Mouse (Mus musculus): ENCODE data around the gene Zfp866. TPM values are rescaled to one million over a fixed set of nuclear protein-coding genes. Genes with fewer than 3 reads are reported as not detected.

Zfp866 gene
- polyA plus RNA-seq, 1 experiment from 2014 or later = 26.0 TPM

DNA sequence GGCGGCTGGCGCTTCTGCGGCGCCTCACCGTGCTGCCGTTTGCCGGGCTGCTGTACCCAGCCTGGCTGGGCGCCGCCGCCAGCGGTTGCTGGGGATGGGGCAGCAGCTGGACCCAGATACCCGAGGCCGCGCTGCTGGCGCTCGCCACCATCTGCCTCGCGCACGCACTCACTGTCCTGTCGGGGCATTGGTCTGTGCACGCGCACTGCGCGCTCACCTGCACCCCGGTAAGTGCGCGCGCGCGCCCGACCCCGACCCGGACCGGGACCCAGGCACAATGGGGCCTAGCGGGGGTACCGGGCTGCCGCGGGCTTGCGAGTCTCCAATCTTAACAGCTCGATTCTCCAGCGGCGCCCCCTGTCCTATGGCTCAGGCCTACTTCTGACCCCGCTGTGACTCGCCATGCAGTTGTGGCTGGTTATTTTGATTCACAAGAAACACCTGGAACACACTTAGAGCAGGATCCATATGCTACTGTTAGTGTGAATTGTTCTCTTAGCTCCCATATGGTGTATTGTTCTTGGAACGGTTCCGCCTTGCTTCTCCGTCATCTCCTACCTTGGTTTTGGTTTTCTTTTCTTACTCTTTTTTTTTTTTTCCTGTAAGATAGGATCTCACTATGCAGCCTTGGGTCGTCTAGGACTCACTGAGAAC, 564 bp upstream of the Zfp866 start:
- under 1% methylated on average over 38 of the region's 48 CpGs for whole genome bisulfite sequencing
- Histone ChIP-seq H3K36me3 (ENCODE audit: control insufficient read depth, insufficient read depth, low read length) (peaks cover 35% of the 10 kb centered on the region), H3K9me3 (ENCODE audit: control insufficient read depth, low read length) (no peaks in the 10 kb centered on the region), H3K4me1 (ENCODE audit: control insufficient read depth, insufficient read depth, low read length) (peaks cover 17% of the 10 kb centered on the region), H3K27ac (replicated peaks; ENCODE audit: low read depth, low read length) (peak overlapping the region; percentile 89), H3K4me2 (ENCODE audit: low read depth, low read length) (peak overlapping the region; percentile 76), H3K4me3 (ENCODE audit: low read depth, low read length) (peak overlapping the region; percentile 100), H3K9ac (ENCODE audit: low read depth, low read length) (peak overlapping the region; percentile 94), H3K27me3 (replicated peaks; ENCODE audit: control insufficient read depth, insufficient read depth, low read length) (no peaks in the 10 kb centered on the region)
- DNase-seq (ENCODE audit: low spot score) (peak; percentile 23), ATAC-seq (ENCODE audit: low read depth) (peak; percentile 55)

DNA sequence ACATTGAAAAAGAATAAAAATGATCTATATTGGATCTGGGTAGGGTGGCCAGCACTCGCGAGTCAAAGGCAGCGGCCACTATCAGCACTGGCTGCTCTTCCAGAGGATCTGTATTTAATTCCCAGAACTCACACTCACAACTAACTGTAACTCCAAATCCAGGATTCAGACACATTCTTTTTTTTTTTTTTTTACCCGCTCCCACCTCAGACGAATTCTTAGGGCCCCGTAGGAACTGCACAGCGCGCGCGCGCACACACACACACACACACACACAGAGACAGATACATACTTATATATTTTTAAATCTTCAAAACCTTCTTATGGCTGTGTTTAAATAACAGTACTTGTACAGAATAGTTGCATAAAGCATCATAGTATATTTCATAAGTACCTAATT, 614 bp downstream of the Zfp866 start:
- Histone ChIP-seq H3K9ac (ENCODE audit: low read depth, low read length) (peak overlapping the region; percentile 94), H3K27ac (replicated peaks; ENCODE audit: low read depth, low read length) (peak overlapping the region; percentile 89), H3K36me3 (ENCODE audit: control insufficient read depth, insufficient read depth, low read length) (peaks cover 23% of the 10 kb centered on the region), H3K4me2 (ENCODE audit: low read depth, low read length) (peak overlapping the region; percentile 76), H3K27me3 (replicated peaks; ENCODE audit: control insufficient read depth, insufficient read depth, low read length) (no peaks in the 10 kb centered on the region), H3K4me3 (ENCODE audit: low read depth, low read length) (peak overlapping the region; percentile 100), H3K9me3 (ENCODE audit: control insufficient read depth, low read length) (no peaks in the 10 kb centered on the region), H3K4me1 (ENCODE audit: control insufficient read depth, insufficient read depth, low read length) (peaks cover 17% of the 10 kb centered on the region)
- 0 out of 2 replicates have a peak, but pooled peaks have one; percentile 2 for ATAC-seq (ENCODE audit: low read depth)
- 20% methylated on average over 11 of the region's 11 CpGs for WGBS
- DNase-seq (ENCODE audit: low spot score) = no peak

DNA sequence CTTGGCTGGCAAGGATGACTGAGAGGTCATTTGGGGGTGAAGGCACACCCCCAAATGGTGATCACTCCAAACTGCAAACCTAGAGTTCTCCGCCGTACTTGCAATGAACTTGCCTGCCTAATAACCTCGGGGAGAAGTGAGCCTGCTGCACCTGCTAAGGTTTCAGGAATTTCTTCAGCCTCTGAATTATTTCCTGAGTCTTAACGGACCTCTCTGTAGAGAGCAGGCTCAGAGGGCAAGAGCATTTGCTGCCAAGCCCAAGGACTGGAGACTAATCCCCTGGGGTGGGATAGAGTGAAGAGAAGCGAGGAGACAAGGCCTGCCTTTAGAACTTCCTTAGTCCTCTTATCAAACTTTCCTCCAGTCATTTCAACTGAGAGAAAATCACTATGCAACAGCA, 1.2 kb downstream of the Zfp866 start:
- no peak overlapping the region for H3K9ac ChIP-seq (ENCODE audit: low read depth, low read length)
- peaks cover 16% of the 10 kb centered on the region for H3K36me3 ChIP-seq (ENCODE audit: control insufficient read depth, insufficient read depth, low read length)
- ATAC-seq (ENCODE audit: low read depth) (no peak), DNase-seq (ENCODE audit: low spot score) (no peak)
- WGBS = 63% methylated on average over 5 of the region's 5 CpGs
- H3K27me3 ChIP-seq (replicated peaks; ENCODE audit: control insufficient read depth, insufficient read depth, low read length) = no peaks in the 10 kb centered on the region
- peaks cover 17% of the 10 kb centered on the region for H3K4me1 ChIP-seq (ENCODE audit: control insufficient read depth, insufficient read depth, low read length)
- H3K27ac ChIP-seq (replicated peaks; ENCODE audit: low read depth, low read length) = no peak overlapping the region
- peak overlapping the region; percentile 76; the same call in 1 of the 2 replicates for H3K4me2 ChIP-seq (ENCODE audit: low read depth, low read length)
- no peaks in the 10 kb centered on the region for H3K9me3 ChIP-seq (ENCODE audit: control insufficient read depth, low read length)
- peak overlapping the region; percentile 100; the same call in 1 of the 2 replicates for H3K4me3 ChIP-seq (ENCODE audit: low read depth, low read length)

DNA sequence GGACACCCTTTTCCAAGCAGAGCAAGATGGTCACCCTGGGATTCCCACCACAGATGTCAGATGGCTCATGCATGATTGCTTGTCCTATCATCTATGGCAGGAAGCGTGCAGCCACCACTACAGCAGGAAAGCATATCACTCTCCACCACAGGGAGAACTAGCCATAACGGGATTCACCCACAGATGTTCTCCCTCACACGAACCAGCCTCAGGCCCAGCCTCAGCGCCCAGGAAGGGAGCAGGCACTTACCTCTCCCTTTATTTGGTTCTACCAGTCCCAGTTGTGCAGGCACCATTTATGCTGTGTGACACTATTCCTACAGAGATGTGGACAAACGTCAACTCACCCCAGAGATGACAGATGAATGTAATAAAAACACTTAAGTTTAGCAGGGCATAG, 1.9 kb downstream of the Zfp866 start:
- Histone ChIP-seq H3K4me1 (ENCODE audit: control insufficient read depth, insufficient read depth, low read length) (peaks cover 17% of the 10 kb centered on the region), H3K4me3 (ENCODE audit: low read depth, low read length) (no peak overlapping the region), H3K27ac (replicated peaks; ENCODE audit: low read depth, low read length) (no peak overlapping the region), H3K9me3 (ENCODE audit: control insufficient read depth, low read length) (no peaks in the 10 kb centered on the region), H3K27me3 (replicated peaks; ENCODE audit: control insufficient read depth, insufficient read depth, low read length) (no peaks in the 10 kb centered on the region), H3K4me2 (ENCODE audit: low read depth, low read length) (no peak overlapping the region), H3K36me3 (ENCODE audit: control insufficient read depth, insufficient read depth, low read length) (peaks cover 10% of the 10 kb centered on the region), H3K9ac (ENCODE audit: low read depth, low read length) (no peak overlapping the region)
- WGBS = 83% methylated on average over 5 of the region's 5 CpGs
- no peak for ATAC-seq (ENCODE audit: low read depth)
- no peak for DNase-seq (ENCODE audit: low spot score)

DNA sequence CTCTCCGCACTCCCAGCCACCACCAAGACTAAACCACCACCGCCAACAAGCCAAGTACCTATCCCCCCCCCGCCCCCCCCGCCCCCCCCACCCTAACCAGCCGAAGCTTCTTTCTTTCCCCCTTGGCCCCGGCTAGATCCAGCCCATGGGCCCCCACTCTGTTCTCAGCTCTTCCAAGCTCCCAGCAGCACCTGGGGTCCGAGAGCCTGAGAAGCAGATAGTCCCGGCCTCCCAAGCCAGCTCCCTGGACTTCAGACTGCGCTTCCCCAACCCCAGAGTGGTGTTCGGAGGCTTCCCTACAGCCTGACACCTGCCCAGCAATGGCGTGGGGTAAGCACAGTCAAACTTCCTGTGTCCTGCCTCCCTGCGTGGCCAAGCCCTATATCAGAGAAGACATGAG, 13.9 kb downstream of the Zfp866 start:
- no peak overlapping the region for H3K4me2 ChIP-seq (ENCODE audit: low read depth, low read length)
- no peak overlapping the region for H3K4me3 ChIP-seq (ENCODE audit: low read depth, low read length)
- no peak overlapping the region for H3K9ac ChIP-seq (ENCODE audit: low read depth, low read length)
- WGBS = 63% methylated on average over 9 of the region's 12 CpGs
- no peaks in the 10 kb centered on the region for H3K9me3 ChIP-seq (ENCODE audit: control insufficient read depth, low read length)
- no peak for DNase-seq (ENCODE audit: low spot score)
- H3K36me3 ChIP-seq (ENCODE audit: control insufficient read depth, insufficient read depth, low read length) = no peaks in the 10 kb centered on the region
- no peak for ATAC-seq (ENCODE audit: low read depth)
- H3K27me3 ChIP-seq (replicated peaks; ENCODE audit: control insufficient read depth, insufficient read depth, low read length) = no peaks in the 10 kb centered on the region
- peaks cover 10% of the 10 kb centered on the region for H3K4me1 ChIP-seq (ENCODE audit: control insufficient read depth, insufficient read depth, low read length)
- no peak overlapping the region for H3K27ac ChIP-seq (replicated peaks; ENCODE audit: low read depth, low read length)

DNA sequence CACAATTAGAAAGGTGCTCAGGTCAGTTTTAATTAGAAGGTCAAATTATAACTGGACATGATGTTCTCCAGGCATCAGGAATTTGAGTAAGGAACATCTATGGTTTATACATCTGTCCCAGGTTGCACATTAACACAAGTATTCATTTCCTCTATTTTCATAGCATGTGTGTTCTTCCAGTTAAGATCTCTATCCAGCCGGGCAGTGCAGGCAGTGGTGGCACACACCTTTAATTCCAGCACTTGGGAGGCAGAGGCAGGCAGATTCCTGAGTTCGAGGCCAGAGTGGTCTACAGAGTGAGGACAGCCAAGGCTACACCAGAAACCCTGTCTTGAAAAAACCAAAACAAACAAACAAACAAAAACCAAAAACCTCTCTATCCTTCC, 15.8 kb downstream of the Zfp866 start:
- H3K9me3 ChIP-seq (ENCODE audit: control insufficient read depth, low read length) = no peaks in the 10 kb centered on the region
- peak overlapping the region; percentile 36 for H3K4me2 ChIP-seq (ENCODE audit: low read depth, low read length)
- no peaks in the 10 kb centered on the region for H3K27me3 ChIP-seq (replicated peaks; ENCODE audit: control insufficient read depth, insufficient read depth, low read length)
- peak overlapping the region; percentile 73 for H3K4me3 ChIP-seq (ENCODE audit: low read depth, low read length)
- 54% methylated on average over 2 of the region's 2 CpGs for WGBS
- DNase-seq (ENCODE audit: low spot score) (no peak), ATAC-seq (ENCODE audit: low read depth) (no peak)
- peaks cover 15% of the 10 kb centered on the region for H3K4me1 ChIP-seq (ENCODE audit: control insufficient read depth, insufficient read depth, low read length)
- no peaks in the 10 kb centered on the region; the same call in 1 of the 2 replicates for H3K36me3 ChIP-seq (ENCODE audit: control insufficient read depth, insufficient read depth, low read length)
- H3K9ac ChIP-seq (ENCODE audit: low read depth, low read length) = no peak overlapping the region
- no peak overlapping the region for H3K27ac ChIP-seq (replicated peaks; ENCODE audit: low read depth, low read length)

DNA sequence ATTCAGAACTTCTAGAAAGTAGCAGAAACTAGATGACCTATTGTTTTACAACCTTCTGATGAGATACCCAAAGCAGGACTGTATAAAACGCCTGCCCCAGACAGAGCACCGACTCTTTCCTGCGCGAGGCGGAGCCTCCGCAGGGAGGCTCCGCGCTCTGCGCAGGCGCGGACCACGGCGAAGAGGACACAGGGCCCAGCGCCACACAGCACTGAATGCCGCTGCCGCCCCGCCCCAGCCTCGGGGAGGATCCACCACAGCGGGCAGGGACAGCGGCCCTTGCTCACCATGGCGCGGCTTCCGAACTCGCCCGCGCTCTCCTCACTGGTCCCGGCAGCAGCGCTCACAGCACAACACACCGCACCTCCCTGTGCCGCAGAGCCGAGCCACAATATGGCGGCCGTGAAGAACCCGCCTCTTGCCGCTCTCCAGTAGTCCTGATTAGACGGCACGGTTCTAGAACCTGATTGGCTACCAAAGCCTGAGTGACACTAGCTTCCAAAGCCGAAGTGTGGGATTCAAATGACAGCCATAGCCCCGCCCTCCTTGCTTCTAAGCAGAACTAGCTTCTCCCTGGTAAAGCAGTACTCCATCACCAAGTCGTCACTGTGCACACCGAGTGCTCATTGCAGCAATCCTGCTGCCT, 16.4 kb downstream of the Zfp866 start, which contains the start of gene Gm20422:
Gene Gm20422, minus strand, starts transcription at position 384 of the 646 bp plus-strand sequence.
- DNase-seq (ENCODE audit: low spot score) (peak; percentile 100), ATAC-seq (ENCODE audit: low read depth) (peak; percentile 99)
- Histone ChIP-seq H3K9me3 (ENCODE audit: control insufficient read depth, low read length) (no peaks in the 10 kb centered on the region), H3K4me1 (ENCODE audit: control insufficient read depth, insufficient read depth, low read length) (peaks cover 15% of the 10 kb centered on the region), H3K9ac (ENCODE audit: low read depth, low read length) (peak within 1 kb of the TSS; percentile 94), H3K27me3 (replicated peaks; ENCODE audit: control insufficient read depth, insufficient read depth, low read length) (no peaks in the 10 kb centered on the region), H3K27ac (replicated peaks; ENCODE audit: low read depth, low read length) (peak within 1 kb of the TSS; percentile 100), H3K36me3 (ENCODE audit: control insufficient read depth, insufficient read depth, low read length) (peaks cover 3% of the 10 kb centered on the region; the same call in 1 of the 2 replicates), H3K4me2 (ENCODE audit: low read depth, low read length) (peak within 1 kb of the TSS; percentile 79), H3K4me3 (ENCODE audit: low read depth, low read length) (peak within 1 kb of the TSS; percentile 73)
- WGBS = 0% methylated on average over 33 of the region's 41 CpGs

DNA sequence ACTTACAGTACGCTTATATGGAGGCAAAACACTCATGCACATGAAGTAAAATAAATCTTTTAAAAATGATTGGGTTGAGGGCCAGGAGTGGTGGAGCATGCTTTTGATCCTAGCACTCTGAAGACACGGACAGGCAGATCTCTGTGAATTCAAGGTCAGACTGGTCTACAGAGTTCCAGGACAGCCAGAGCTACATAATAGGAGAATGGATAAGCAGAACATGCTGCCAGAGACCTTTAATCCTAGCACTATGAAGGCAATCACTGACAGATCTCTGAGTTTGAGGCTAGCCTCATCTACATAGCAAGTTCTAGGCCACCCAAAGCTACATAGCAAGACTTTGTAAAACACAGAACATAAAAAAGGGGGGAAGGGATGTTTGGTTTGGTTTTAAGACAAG, 18.9 kb downstream of the Zfp866 start:
- no peak for ATAC-seq (ENCODE audit: low read depth)
- 87% methylated on average over 2 of the region's 2 CpGs for WGBS
- H3K36me3 ChIP-seq (ENCODE audit: control insufficient read depth, insufficient read depth, low read length) = peaks cover 27% of the 10 kb centered on the region

More for the DNA sequence above, 18.9 kb downstream of the Zfp866 start:
- Histone ChIP-seq H3K27me3 (replicated peaks; ENCODE audit: control insufficient read depth, insufficient read depth, low read length) (no peaks in the 10 kb centered on the region), H3K9ac (ENCODE audit: low read depth, low read length) (no peak overlapping the region), H3K9me3 (ENCODE audit: control insufficient read depth, low read length) (peaks cover 8% of the 10 kb centered on the region), H3K27ac (replicated peaks; ENCODE audit: low read depth, low read length) (no peak overlapping the region), H3K4me1 (ENCODE audit: control insufficient read depth, insufficient read depth, low read length) (peaks cover 15% of the 10 kb centered on the region), H3K4me2 (ENCODE audit: low read depth, low read length) (no peak overlapping the region), H3K4me3 (ENCODE audit: low read depth, low read length) (no peak overlapping the region)
- DNase-seq (ENCODE audit: low spot score) = no peak
